Mouse (Mus musculus) lung, postnatal 10 days (tissue): Measurements from ENCODE around the gene Mfap4.

ENCODE experiments used
- DNase-seq: peaks from one replicate; pipeline ENCODE4 v3.0.0; 2021

The Mfap4 gene

DNA sequence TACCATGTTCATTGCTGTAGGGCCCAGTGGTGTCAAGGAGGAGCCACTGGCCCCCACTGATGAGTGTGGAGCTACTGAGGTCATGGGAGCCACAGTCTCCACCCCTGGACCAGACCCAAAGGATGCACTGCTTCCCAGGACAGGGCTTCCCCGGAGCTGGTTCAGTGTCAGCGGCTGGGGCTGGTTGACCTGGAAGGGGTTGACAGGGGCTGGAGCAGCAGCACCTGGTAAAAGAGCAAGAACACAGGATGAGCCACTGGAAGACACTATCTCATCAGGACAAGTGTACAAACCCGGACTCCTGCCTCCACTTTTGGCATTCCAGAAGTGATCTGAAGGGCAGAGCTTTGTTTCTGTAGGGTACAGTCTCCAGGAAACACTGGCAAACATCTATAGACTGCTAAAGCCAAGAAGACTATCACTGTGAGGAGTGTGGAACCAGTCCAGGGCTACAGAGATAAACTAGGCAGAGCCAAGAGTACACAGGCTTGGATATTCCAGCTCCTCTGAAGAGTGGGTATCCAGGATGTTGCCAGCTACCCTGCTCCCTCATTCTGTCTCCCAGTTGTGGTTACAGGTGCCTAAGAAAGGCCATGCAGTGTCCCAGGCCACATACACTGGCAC, 34.4 kb downstream of the Mfap4 start:
- DNase-seq = no peak

GRCm38 (mm10) chr11:61526872-61527271, 41.6 kb downstream of the Mfap4 start:
- DNase-seq = peak; percentile 33

- DNase-seq = peak; percentile 60
Measured at GRCm38 (mm10) chr11:61529268-61529713, 44.1 kb downstream of the Mfap4 start.

GRCm38 (mm10) chr11:61532820-61533219, 47.6 kb downstream of the Mfap4 start:
- DNase-seq = peak; percentile 20

- peak; percentile 71 for DNase-seq
Measured at GRCm38 (mm10) chr11:61533571-61533970, 48.3 kb downstream of the Mfap4 start.

- peak; percentile 32 for DNase-seq
Measured at GRCm38 (mm10) chr11:61535530-61535929, 50.3 kb downstream of the Mfap4 start.

DNA sequence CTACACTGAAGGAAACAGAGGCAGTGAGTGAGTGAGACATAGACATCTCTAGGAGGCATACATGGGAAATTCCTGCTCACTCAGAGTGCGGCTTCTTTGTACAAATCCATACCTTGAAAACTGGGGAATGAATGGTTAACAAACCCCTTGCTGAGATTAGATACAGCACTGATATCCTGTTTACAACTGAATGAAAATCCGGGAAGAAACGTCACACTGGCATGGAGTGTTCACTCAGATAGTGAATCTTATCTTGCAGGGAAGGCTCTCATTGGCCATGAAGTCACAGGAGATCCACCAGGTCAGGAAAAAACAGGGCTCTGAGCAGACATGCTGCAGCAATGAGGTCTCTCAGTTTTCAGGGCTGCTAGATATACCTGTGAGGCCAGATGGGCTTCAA, 51.7 kb downstream of the Mfap4 start:
- peak; percentile 18 for DNase-seq

GRCm38 (mm10) chr11:61537362-61537761, 52.1 kb downstream of the Mfap4 start:
- no peak for DNase-seq
